Mouse (Mus musculus): ENCODE results near the gene Myh10.

DNA sequence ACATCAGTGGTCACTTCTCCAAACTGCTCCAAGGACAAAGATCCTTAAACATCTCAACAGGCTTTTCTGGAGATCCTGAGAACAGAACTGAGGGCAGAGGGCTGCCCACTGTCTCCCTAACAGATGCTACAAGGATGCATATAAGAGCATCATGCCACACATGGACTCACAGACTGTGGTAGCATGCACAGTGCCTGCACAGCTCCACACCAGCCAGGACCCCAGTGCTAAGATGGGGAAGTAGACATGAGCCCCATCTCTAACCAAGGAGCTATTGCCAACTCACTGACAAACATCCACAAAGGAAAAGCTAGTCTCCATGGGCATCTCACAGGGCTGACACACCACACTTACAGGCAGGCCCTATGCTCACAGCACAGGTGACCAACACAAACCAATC, 142.2 kb downstream of the Myh10 start:
- no peak for TF ChIP-seq CTCF (IDR thresholded peaks at IDR 0.05; ENCODE audit: low read depth)
- TF ChIP-seq EP300 (optimal IDR thresholded peaks at IDR 0.05): no peak

Measured in stomach, postnatal 0 days (tissue).